Mouse (Mus musculus) embryonic facial prominence, embryonic 10.5 days (tissue): Measurements from ENCODE around the gene Serpina16. TPM values are rescaled to one million over a fixed set of nuclear protein-coding genes. Genes with fewer than 3 reads are reported as not detected.

Experiments
- DNase-seq: peaks from one replicate; pipeline ENCODE4 v3.0.0-alpha.2; 2017; ENCODE audit warnings: low spot score
- H3K27ac ChIP-seq: fragments of 300-500 bp; sonication (generic); replicated peaks from 2 replicates; pipeline ENCODE4 v1.5.1; 2016; ENCODE audit warnings: mild to moderate bottlenecking
- H3K27me3 ChIP-seq: fragments of 300-500 bp; sonication (generic); replicated peaks from 2 replicates; pipeline ENCODE4 v1.6.1; 2016; ENCODE audit warnings: low read depth, mild to moderate bottlenecking; ENCODE audit not compliant: poor library complexity, severe bottlenecking
- H3K36me3 ChIP-seq: fragments of 300-500 bp; sonication (generic); replicated peaks from 2 replicates; pipeline ENCODE4 v1.6.1; 2016; ENCODE audit warnings: mild to moderate bottlenecking, moderate library complexity
- H3K4me1 ChIP-seq: fragments of 300-500 bp; sonication (generic); 2 replicates; pipeline ENCODE4 v1.6.1; 2016
- H3K4me3 ChIP-seq: fragments of 300-500 bp; sonication (generic); 2 replicates; pipeline ENCODE4 v1.5.1; 2016; ENCODE audit warnings: mild to moderate bottlenecking, moderate library complexity
- H3K9me3 ChIP-seq: fragments of 300-500 bp; sonication (generic); 2 replicates; pipeline ENCODE4 v1.6.1; 2016; ENCODE audit warnings: mild to moderate bottlenecking
- WGBS: fragments of 180-500 bp; shearing (Covaris S2); methylation state at CpG from one replicate; pipeline ENCODE4 v1.1.7; 2016; 5-methylcytosine and 5-hydroxymethylcytosine counted together
- polyA plus RNA-seq: library from polyadenylated mRNA; unstranded; fragments of >200 nt; fragmentation: Nextera tagmentation; extraction: Ambion mirVana; gene quantifications from 2 replicates; pipeline ENCODE4 v1.2.1, GENCODE M21; 2016

The Serpina16 gene
- polyA plus RNA-seq, 1 experiment from 2014 or later = not detected

GRCm38 (mm10) chr12:103653836-103654235, 22.1 kb downstream of the Serpina16 start:
- H3K27ac ChIP-seq = no peak overlapping the region
- 88% methylated on average over 2 of the region's 2 CpGs for WGBS
- H3K4me1 ChIP-seq = no peaks in the 10 kb centered on the region
- no peaks in the 10 kb centered on the region for H3K36me3 ChIP-seq
- no peak for DNase-seq
- no peak overlapping the region for H3K4me3 ChIP-seq
- H3K27me3 ChIP-seq = no peaks in the 10 kb centered on the region
- no peaks in the 10 kb centered on the region for H3K9me3 ChIP-seq

GRCm38 (mm10) chr12:103646314-103646713, 29.6 kb downstream of the Serpina16 start:
- H3K4me1 ChIP-seq = no peaks in the 10 kb centered on the region
- H3K27me3 ChIP-seq = no peaks in the 10 kb centered on the region
- no peak overlapping the region for H3K27ac ChIP-seq
- H3K4me3 ChIP-seq = no peak overlapping the region
- WGBS = 66% methylated on average over 2 of the region's 2 CpGs
- H3K36me3 ChIP-seq = no peaks in the 10 kb centered on the region
- no peaks in the 10 kb centered on the region for H3K9me3 ChIP-seq
- no peak for DNase-seq

GRCm38 (mm10) chr12:103644601-103645000, 31.3 kb downstream of the Serpina16 start:
- DNase-seq = no peak
- WGBS = 37% methylated on average over 5 of the region's 5 CpGs
- H3K27me3 ChIP-seq = no peaks in the 10 kb centered on the region

GRCm38 (mm10) chr12:103643818-103644217, 32.1 kb downstream of the Serpina16 start:
- DNase-seq = no peak

More at GRCm38 (mm10) chr12:103644601-103645000, 31.3 kb downstream of the Serpina16 start:
- H3K4me3 ChIP-seq = no peak overlapping the region
- H3K9me3 ChIP-seq = no peaks in the 10 kb centered on the region
- H3K36me3 ChIP-seq = no peaks in the 10 kb centered on the region
- H3K27ac ChIP-seq = no peak overlapping the region
- H3K4me1 ChIP-seq = no peaks in the 10 kb centered on the region

GRCm38 (mm10) chr12:103643336-103643735, 32.6 kb downstream of the Serpina16 start:
- Histone ChIP-seq H3K27me3 (no peaks in the 10 kb centered on the region), H3K36me3 (no peaks in the 10 kb centered on the region), H3K4me3 (no peak overlapping the region), H3K9me3 (no peaks in the 10 kb centered on the region), H3K4me1 (no peaks in the 10 kb centered on the region), H3K27ac (no peak overlapping the region)
- DNase-seq = peak; percentile 79
- under 1% methylated on average over 2 of the region's 2 CpGs for WGBS

More at GRCm38 (mm10) chr12:103643818-103644217, 32.1 kb downstream of the Serpina16 start:
- Histone ChIP-seq H3K36me3 (no peaks in the 10 kb centered on the region), H3K27ac (no peak overlapping the region), H3K9me3 (no peaks in the 10 kb centered on the region), H3K4me3 (no peak overlapping the region), H3K27me3 (no peaks in the 10 kb centered on the region), H3K4me1 (no peaks in the 10 kb centered on the region)
- 81% methylated on average over 3 of the region's 3 CpGs for whole genome bisulfite sequencing

- Histone ChIP-seq H3K9me3 (no peaks in the 10 kb centered on the region), H3K36me3 (no peaks in the 10 kb centered on the region), H3K27me3 (no peaks in the 10 kb centered on the region), H3K4me3 (no peak overlapping the region), H3K27ac (no peak overlapping the region), H3K4me1 (no peaks in the 10 kb centered on the region)
- no peak for DNase-seq
- WGBS = 85% methylated on average over 2 of the region's 2 CpGs
Measured at GRCm38 (mm10) chr12:103635846-103636245, 40.1 kb downstream of the Serpina16 start.

GRCm38 (mm10) chr12:103634430-103634829, 41.5 kb downstream of the Serpina16 start:
- Histone ChIP-seq H3K4me3 (no peak overlapping the region), H3K4me1 (no peaks in the 10 kb centered on the region), H3K9me3 (no peaks in the 10 kb centered on the region), H3K27ac (no peak overlapping the region), H3K36me3 (no peaks in the 10 kb centered on the region), H3K27me3 (no peaks in the 10 kb centered on the region)
- WGBS = 80% methylated on average over 2 of the region's 2 CpGs
- DNase-seq = no peak

- Histone ChIP-seq H3K9me3 (no peaks in the 10 kb centered on the region), H3K4me1 (no peaks in the 10 kb centered on the region), H3K27ac (no peak within 1 kb of the TSS), H3K36me3 (no peaks in the 10 kb centered on the region), H3K27me3 (no peaks in the 10 kb centered on the region), H3K4me3 (no peak within 1 kb of the TSS)
- 82% methylated on average over 3 of the region's 3 CpGs for WGBS
- no peak for DNase-seq
Measured at GRCm38 (mm10) chr12:103631203-103631612, 44.7 kb downstream of the Serpina16 start, which contains the start of gene Serpina10. Gene Serpina10 (minus strand): TSS chr12:103631444.

Other genes starting within 250 kb of the Serpina16 start
- gene Ifi27, start 241.9 kb downstream of the Serpina16 start, polyA plus RNA-seq = 1.2 and 1.7 TPM in 2 replicates
- 0.38 and 0.86 TPM in 2 replicates for gene Ifi27l2a, start 232.5 kb downstream of the Serpina16 start, polyA plus RNA-seq
- not detected in 2 replicates for gene Ifi27l2b, start 218.9 kb downstream of the Serpina16 start, polyA plus RNA-seq
- gene Ppp4r4, start 143.9 kb downstream of the Serpina16 start, polyA plus RNA-seq = 1.7 and 2.1 TPM in 2 replicates
- not detected in 2 replicates for gene Serpina10, start 44.7 kb downstream of the Serpina16 start, polyA plus RNA-seq
- not detected in 2 replicates for gene Serpina6, start 18.9 kb downstream of the Serpina16 start, polyA plus RNA-seq
- not detected in 2 replicates for gene Serpina1f, start 19.4 kb upstream of the Serpina16 start, polyA plus RNA-seq
- gene Serpina1d, start 97.5 kb upstream of the Serpina16 start, polyA plus RNA-seq = not detected in 2 replicates
- not detected in 2 replicates for gene Serpina1b, start 154.2 kb upstream of the Serpina16 start, polyA plus RNA-seq
- not detected in 2 replicates for gene Serpina1a, start 187.4 kb upstream of the Serpina16 start, polyA plus RNA-seq
- not detected in 2 replicates for gene Serpina1c, start 228.7 kb upstream of the Serpina16 start, polyA plus RNA-seq